Mouse (Mus musculus) lung, postnatal 0 days (tissue): ENCODE measurements around the gene Gm27021. TPM values are rescaled to one million over a fixed set of nuclear protein-coding genes. Genes with fewer than 3 reads are reported as not detected.
A peak's percentile ranks its signal among the peaks of the same experiment; 100 is the strongest.

ENCODE experiments used
- ATAC-seq: fragments of 200-750 bp; cut with Nextera tagmentation; 2 replicates; pipeline ENCODE4 v1.8.0; 2017; ENCODE audit warnings: moderate library complexity
- DNase-seq: peaks from one replicate; pipeline ENCODE4 v3.0.0-alpha.2; 2016; ENCODE audit warnings: low spot score
- H3K27ac ChIP-seq: fragments of 300-500 bp; sonication (generic); 2 replicates; pipeline ENCODE4 v1.5.1; 2014; ENCODE audit warnings: antibody characterized with exemption, mild to moderate bottlenecking, low read length, mixed read lengths
- H3K27me3 ChIP-seq: fragments of 300-500 bp; sonication (generic); replicated peaks from 2 replicates; pipeline ENCODE4 v1.6.1; 2014; ENCODE audit warnings: low read length, mixed read lengths; ENCODE audit not compliant: insufficient read depth
- H3K36me3 ChIP-seq: fragments of 300-500 bp; sonication (generic); 2 replicates; pipeline ENCODE4 v1.6.1; 2014; ENCODE audit warnings: low read length, mixed read lengths; ENCODE audit not compliant: insufficient read depth
- H3K4me1 ChIP-seq: fragments of 300-500 bp; sonication (generic); 2 replicates; pipeline ENCODE4 v1.6.1; 2014; ENCODE audit warnings: antibody characterized with exemption, low read depth, low read length, mixed read lengths; ENCODE audit not compliant: insufficient read depth
- H3K4me2 ChIP-seq: fragments of 300-500 bp; sonication (generic); replicated peaks from 2 replicates; pipeline ENCODE4 v1.6.1; 2014; ENCODE audit warnings: low read depth, mild to moderate bottlenecking, low read length, moderate library complexity, mixed read lengths
- H3K4me3 ChIP-seq: fragments of 300-500 bp; sonication (generic); 2 replicates; pipeline ENCODE4 v1.5.1; 2014; ENCODE audit warnings: low read depth, low read length
- H3K9ac ChIP-seq: fragments of 300-500 bp; sonication (generic); replicated peaks from 2 replicates; pipeline ENCODE4 v1.6.1; 2014; ENCODE audit warnings: low read depth, mild to moderate bottlenecking
- H3K9me3 ChIP-seq: fragments of 300-500 bp; sonication (generic); 2 replicates; pipeline ENCODE4 v1.6.1; 2016; ENCODE audit warnings: low read length, mixed read lengths
- CTCF ChIP-seq: IDR thresholded peaks from 2 replicates; pipeline ENCODE4 v1.5.1; 2016; ENCODE audit warnings: antibody characterized with exemption, mild to moderate bottlenecking
- EP300 ChIP-seq: IDR thresholded peaks from 2 replicates; pipeline ENCODE4 v1.6.1; 2016; ENCODE audit warnings: antibody characterized with exemption, mild to moderate bottlenecking, control low read depth
- WGBS: fragments of 180-500 bp; shearing (Covaris S2); extraction: QIAGEN DNeasy Blood & Tissue Kit; methylation state at CpG from one replicate; pipeline ENCODE4 v1.1.7; 2014; 5-methylcytosine and 5-hydroxymethylcytosine counted together
- polyA plus RNA-seq: library from polyadenylated mRNA; unstranded; fragments of >200 nt; fragmentation: Nextera tagmentation; extraction: Ambion mirVana; gene quantifications from 2 replicates; pipeline ENCODE4 v1.2.1, GENCODE M21; 2015

Gene Gm27021
- 1.00 and 1.3 TPM in 2 replicates for polyA plus RNA-seq

DNA sequence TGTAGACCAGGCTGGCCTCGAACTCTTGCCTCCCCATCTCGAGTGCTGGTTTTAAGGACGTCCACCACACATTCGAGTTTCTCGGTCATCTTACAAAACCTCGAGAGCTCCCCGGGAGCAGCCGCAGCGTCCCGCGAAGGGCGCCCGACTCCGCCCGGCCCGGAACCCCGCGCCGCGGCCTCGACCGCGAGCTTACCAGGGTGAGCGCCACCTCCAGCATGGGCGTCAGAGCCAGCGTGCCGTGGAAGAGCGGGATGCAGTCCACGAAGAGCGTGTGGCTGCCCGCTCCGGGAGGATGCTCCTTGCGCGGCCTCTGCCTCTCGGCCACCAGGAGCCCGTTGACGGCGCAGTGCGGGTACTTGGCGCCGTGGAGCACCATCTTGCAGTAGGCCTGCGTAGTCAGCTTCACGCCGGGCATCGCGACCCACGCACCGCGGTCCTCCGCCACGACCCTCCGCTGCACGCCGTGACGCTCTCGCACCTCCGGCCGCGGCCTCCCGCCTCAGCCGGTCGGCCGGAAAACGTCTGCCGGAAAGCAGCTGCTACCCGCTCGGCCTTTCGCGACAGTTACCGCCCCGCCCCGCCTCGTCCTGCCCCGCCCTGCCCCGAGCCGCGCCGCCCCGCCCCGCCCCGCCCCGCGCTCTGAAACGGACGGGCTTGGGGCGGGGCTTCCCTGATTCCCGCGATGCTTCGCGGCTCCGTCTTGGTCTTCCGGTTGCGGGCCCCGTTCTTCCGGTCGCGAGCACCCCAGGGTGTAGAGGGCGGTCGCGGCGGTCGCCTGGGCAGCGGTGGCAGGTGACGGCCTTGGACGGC is at the start of gene Gm27021, which contains the start of gene Cox4i1:
Gene Gm27021 (minus strand): TSS at position 519 of the 813 bp plus-strand sequence.
Gene Cox4i1 (plus strand): TSS at position 662 of the 813 bp plus-strand sequence.
- Histone ChIP-seq H3K9me3 (no peaks in the 10 kb centered on the region), H3K4me3 (peak within 1 kb of the TSS; percentile 92), H3K9ac (peak within 1 kb of the TSS; percentile 91), H3K36me3 (peaks cover 18% of the 10 kb centered on the region; the same call in 1 of the 2 replicates), H3K4me1 (peaks cover 12% of the 10 kb centered on the region; the same call in 1 of the 2 replicates), H3K27ac (peak within 1 kb of the TSS; percentile 91), H3K27me3 (no peaks in the 10 kb centered on the region), H3K4me2 (peak within 1 kb of the TSS; percentile 81)
- WGBS = under 1% methylated on average over 45 of the region's 105 CpGs
- DNase-seq (peak; percentile 97), ATAC-seq (peak; percentile 95)
- TF ChIP-seq CTCF = peak; percentile 34
- no peak for TF ChIP-seq EP300

DNA sequence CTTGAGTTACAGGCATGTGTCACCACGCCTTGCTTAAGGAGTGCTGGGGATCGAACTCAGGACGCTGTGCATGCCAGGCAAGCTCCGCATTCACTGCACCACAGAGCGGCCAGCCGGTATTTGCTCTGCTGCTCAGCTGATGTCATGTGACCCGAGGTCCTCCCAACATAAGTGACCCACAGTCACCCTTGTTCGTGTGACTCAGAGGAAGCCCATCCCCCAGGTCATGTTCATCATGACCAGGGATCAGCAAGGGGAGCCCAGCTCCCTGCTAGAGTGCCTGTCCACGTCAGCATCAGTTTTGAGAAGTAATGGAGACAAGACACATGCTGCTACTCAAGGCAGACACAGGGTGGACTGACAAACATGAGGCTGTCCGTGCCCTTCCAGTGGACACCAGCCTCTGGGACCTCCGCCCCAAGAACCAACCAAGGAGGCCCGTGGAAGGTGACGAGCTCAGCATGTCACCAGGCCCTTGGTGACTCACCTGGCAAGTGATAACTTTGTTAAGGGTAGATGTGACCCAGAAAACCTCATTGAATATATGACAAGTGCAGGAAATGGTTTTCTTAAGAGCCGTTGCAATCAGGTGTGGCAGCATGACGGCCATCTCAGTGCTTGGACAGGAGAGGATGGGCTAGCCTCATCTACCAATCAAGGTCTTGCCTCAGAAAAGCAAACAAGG is 48.3 kb upstream of the Gm27021 start:
- DNase-seq = no peak
- H3K4me3 ChIP-seq = no peak overlapping the region
- TF ChIP-seq EP300 (no peak), CTCF (no peak)
- H3K27ac ChIP-seq = no peak overlapping the region
- H3K27me3 ChIP-seq = no peaks in the 10 kb centered on the region
- no peaks in the 10 kb centered on the region for H3K36me3 ChIP-seq
- peak; percentile 21; the same call in 1 of the 2 replicates for ATAC-seq
- H3K9me3 ChIP-seq = no peaks in the 10 kb centered on the region
- H3K4me1 ChIP-seq = no peaks in the 10 kb centered on the region
- H3K4me2 ChIP-seq = no peak overlapping the region
- 67% methylated on average over 15 of the region's 15 CpGs for WGBS
- H3K9ac ChIP-seq = no peak overlapping the region

DNA sequence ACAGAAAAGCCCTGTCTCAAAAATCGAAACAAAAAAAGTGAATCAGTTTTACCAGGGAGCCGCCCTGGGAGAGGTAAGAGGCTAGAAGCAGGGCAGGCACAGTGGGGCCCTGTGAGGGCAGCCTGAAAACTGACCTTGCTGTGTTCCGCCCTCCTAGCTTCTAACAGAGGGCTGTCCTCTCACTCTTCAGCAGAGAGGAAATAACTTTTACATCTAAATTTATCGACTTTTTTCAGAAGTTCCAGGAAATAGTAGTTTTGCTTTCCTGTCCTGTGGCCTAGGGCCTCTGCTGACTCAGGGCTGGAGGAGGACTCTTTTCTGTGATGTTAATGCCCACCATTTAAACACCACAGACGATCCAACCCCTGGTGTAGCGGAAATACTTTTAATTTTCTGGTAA is 47.3 kb upstream of the Gm27021 start:
- no peaks in the 10 kb centered on the region for H3K4me1 ChIP-seq
- no peak overlapping the region for H3K9ac ChIP-seq
- DNase-seq (no peak), ATAC-seq (no peak)
- no peak overlapping the region for H3K4me2 ChIP-seq
- no peaks in the 10 kb centered on the region for H3K27me3 ChIP-seq
- no peaks in the 10 kb centered on the region for H3K36me3 ChIP-seq
- no peaks in the 10 kb centered on the region for H3K9me3 ChIP-seq
- no peak overlapping the region for H3K4me3 ChIP-seq
- WGBS = 58% methylated on average over 6 of the region's 6 CpGs
- no peak overlapping the region for H3K27ac ChIP-seq
- no peak for TF ChIP-seq CTCF
- no peak for TF ChIP-seq EP300

DNA sequence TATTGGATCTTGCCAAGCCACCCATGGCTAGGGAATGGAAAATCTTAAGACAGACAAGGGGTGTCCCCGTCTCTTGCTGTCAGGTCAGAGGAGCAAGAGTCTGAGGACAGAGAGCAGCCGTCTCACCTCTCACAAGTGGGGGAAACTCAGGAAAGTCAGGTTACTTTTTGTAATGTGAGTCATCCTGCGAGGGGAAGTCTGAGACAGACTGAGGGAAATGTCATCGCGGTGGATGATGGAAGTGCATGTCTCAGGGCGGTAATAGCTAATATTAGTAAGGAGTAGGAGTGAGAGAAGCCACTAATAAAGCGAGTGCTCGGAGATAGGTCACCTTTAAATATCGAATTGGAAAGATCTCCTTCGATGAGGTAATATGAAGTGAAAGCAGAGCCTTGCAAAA is 41.3 kb upstream of the Gm27021 start:
- H3K4me3 ChIP-seq = no peak overlapping the region
- H3K4me2 ChIP-seq = no peak overlapping the region
- no peaks in the 10 kb centered on the region for H3K36me3 ChIP-seq
- H3K9me3 ChIP-seq = no peaks in the 10 kb centered on the region
- H3K27me3 ChIP-seq = no peaks in the 10 kb centered on the region
- DNase-seq (no peak), ATAC-seq (no peak)
- 48% methylated on average over 10 of the region's 10 CpGs for WGBS
- H3K27ac ChIP-seq = no peak overlapping the region
- no peak overlapping the region for H3K9ac ChIP-seq
- H3K4me1 ChIP-seq = peaks cover 4% of the 10 kb centered on the region; the same call in 1 of the 2 replicates
- no peak for TF ChIP-seq EP300
- TF ChIP-seq CTCF = no peak

DNA sequence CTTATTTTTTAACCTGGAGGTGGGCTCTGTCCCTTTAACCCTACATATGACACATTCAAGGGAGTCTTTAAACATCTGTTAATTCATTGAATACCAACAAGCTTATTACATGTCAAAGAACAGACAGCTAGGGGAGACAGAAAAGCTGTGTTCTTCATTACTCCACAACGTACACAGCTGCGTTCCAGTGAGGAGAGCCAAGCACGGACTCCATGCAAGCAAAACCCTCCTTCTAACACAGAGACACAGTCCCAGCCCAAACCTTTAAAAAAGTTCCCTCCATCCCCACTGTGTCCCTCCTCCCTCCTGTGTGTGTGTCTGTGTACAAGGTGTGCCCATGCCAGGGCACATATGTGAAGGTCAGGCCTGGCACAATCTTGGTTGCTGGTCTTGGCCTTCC is 38.3 kb upstream of the Gm27021 start:
- 73% methylated on average over 3 of the region's 3 CpGs for WGBS
- Histone ChIP-seq H3K4me3 (no peak overlapping the region), H3K4me2 (no peak overlapping the region), H3K9me3 (no peaks in the 10 kb centered on the region), H3K27me3 (no peaks in the 10 kb centered on the region), H3K27ac (peak overlapping the region; percentile 7; the same call in 1 of the 2 replicates), H3K4me1 (peaks cover 4% of the 10 kb centered on the region; the same call in 1 of the 2 replicates), H3K9ac (no peak overlapping the region), H3K36me3 (no peaks in the 10 kb centered on the region)
- TF ChIP-seq CTCF = no peak
- TF ChIP-seq EP300 = no peak
- DNase-seq (peak; percentile 40), ATAC-seq (peak; percentile 26; the same call in 1 of the 2 replicates)

DNA sequence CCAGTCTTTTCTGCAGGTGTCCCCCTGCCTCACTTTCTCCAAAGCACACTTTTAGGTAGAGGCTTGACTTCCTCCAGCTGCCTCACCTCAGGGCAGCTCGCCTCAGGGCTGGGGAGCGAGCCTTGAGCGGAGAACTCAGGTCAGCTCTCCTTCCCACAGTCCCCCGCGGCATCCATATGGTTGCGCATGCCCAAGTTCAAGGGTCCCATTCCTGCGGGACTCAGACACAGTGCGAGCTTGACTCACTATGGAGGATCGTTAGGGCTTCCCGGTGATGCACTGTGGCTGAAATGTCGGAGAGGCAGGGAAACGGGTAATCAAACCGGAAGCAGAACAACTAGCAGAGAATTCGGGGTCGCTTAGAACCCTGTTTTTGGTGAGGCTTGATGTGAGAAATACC is 37.3 kb upstream of the Gm27021 start:
- H3K4me3 ChIP-seq = no peak overlapping the region
- H3K9ac ChIP-seq = no peak overlapping the region
- ATAC-seq = no peak
- no peaks in the 10 kb centered on the region for H3K36me3 ChIP-seq
- H3K4me1 ChIP-seq = peaks cover 5% of the 10 kb centered on the region; the same call in 1 of the 2 replicates
- TF ChIP-seq EP300 = no peak
- no peak for TF ChIP-seq CTCF
- no peaks in the 10 kb centered on the region for H3K27me3 ChIP-seq
- no peaks in the 10 kb centered on the region for H3K9me3 ChIP-seq
- H3K27ac ChIP-seq = no peak overlapping the region
- 81% methylated on average over 15 of the region's 15 CpGs for WGBS
- no peak for DNase-seq
- H3K4me2 ChIP-seq = no peak overlapping the region
